ENCODE assay signal across 19 mouse cellular contexts in the genomic region with DNA sequence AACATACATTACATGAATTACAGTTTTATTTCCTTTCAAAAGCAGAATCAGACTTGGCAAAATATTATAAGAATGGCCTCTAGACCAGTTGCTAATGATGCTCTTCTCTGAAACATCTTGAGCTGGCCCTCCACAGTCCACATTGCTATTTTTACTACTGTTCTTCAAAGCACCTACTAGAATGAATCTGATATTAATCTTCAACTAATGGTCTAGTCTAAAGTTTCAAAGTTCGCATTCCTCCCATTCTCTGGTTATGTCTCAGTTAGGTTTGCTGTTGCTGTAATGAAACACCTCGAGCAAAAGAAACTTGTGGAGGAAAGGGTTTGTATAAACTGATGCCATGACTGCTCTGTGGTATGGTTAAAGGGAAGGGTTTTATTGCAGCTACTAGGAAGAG.
"Had no signal": no experiment of that assay in that cellular context is flagged by ENCODE, and none has a peak within 500 bp of the region (broad histone marks: within the 10 kb centered on the region; RNA-seq: fewer than 3 reads in every experiment).

No protein-coding gene starts in this region.

- H3K36me3 ChIP-seq: midbrain, embryonic 10.5 days; midbrain, embryonic 12.5 days; neural tube, embryonic 13.5 days; neural tube, embryonic 15.5 days had no signal

- ATAC-seq: midbrain, embryonic 16.5 days had no signal

- DNase-seq: lung, adult 18-20 months; lung, embryonic 14.5 days; lung, postnatal 10 days; lung, postnatal 4 days; midbrain, embryonic 14.5 days; retina, postnatal 1 day; right cerebral cortex, adult 18-20 months; right cerebral cortex, postnatal 25 days; right cerebral cortex, postnatal 4 days; spleen, adult 18-20 months; thymus, adult 18-20 months; thymus, postnatal 14 days; thymus, postnatal 36 days had no signal

- H3K9ac ChIP-seq: lung, embryonic 14.5 days; midbrain, embryonic 12.5 days; neural tube, embryonic 13.5 days; neural tube, embryonic 15.5 days had no signal

- H3K9me3 ChIP-seq: midbrain, embryonic 10.5 days; midbrain, embryonic 12.5 days; neural tube, embryonic 13.5 days; neural tube, embryonic 15.5 days had no signal

- H3K4me3 ChIP-seq: midbrain, embryonic 10.5 days; midbrain, embryonic 12.5 days; myocyte; neural tube, embryonic 13.5 days; neural tube, embryonic 15.5 days had no signal

- H3K27ac ChIP-seq: midbrain, embryonic 10.5 days; midbrain, embryonic 12.5 days; neural tube, embryonic 13.5 days; neural tube, embryonic 15.5 days had no signal

- H3K27me3 ChIP-seq: midbrain, embryonic 12.5 days; neural tube, embryonic 13.5 days; neural tube, embryonic 15.5 days had no signal

- H3K4me1 ChIP-seq: midbrain, embryonic 10.5 days; midbrain, embryonic 12.5 days; neural tube, embryonic 13.5 days had no signal

- H3K4me2 ChIP-seq: lung, embryonic 14.5 days; midbrain, embryonic 12.5 days; neural tube, embryonic 13.5 days; neural tube, embryonic 15.5 days had no signal
